Mouse (Mus musculus) left cerebral cortex, adult 18-20 months (tissue): ENCODE data around the gene Rtl3. TPM values are rescaled to one million over a fixed set of nuclear protein-coding genes. Genes with fewer than 3 reads are reported as not detected.
A peak's percentile ranks its signal among the peaks of the same experiment; 100 is the strongest.

Experiments
- DNase-seq, 2 experiments: peaks; one replicate each; pipeline ENCODE4 v3.0.0; 2021 to 2022; ENCODE audit warnings: low spot score in 2 of 2, mixed read lengths in 1 of 2
- long read RNA-seq, 2 experiments: library from polyadenylated mRNA; stranded (forward); transcript quantifications; one replicate each; pipeline ENCODE4 v2.0.0; 2021
- total RNA-seq, 2 experiments: library from RNA; stranded (reverse); gene quantifications; 2 replicates each; pipeline ENCODE4 v1.2.3; 2021

The Rtl3 gene
- total RNA-seq = not detected
- long read RNA-seq, experiment 1 = 0 reads
- long read RNA-seq, experiment 2 = 0 reads

DNA sequence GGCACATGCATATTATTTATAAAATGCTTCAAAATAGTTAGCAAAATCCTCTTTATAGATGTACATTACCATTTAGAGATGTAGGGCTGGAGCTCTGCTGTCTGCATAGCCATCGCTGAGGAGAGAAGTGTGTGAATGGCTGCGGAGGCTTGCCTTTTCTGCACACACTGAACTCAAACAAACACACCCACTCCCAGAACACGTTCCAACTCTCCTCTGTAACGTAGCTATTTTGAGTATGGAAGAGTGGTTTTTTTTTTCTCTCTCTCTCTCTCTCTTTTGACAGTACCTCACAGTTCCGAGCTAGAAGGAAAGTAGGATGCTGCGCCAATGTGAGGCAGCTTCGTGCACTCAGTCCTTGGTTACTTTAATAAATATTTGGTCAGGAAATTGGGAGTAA, at the start of gene Rtl3:
Gene Rtl3, minus strand, starts transcription at position 236 of the 400 bp plus-strand sequence.
- DNase-seq = peak; percentile 15 to 38

DNA sequence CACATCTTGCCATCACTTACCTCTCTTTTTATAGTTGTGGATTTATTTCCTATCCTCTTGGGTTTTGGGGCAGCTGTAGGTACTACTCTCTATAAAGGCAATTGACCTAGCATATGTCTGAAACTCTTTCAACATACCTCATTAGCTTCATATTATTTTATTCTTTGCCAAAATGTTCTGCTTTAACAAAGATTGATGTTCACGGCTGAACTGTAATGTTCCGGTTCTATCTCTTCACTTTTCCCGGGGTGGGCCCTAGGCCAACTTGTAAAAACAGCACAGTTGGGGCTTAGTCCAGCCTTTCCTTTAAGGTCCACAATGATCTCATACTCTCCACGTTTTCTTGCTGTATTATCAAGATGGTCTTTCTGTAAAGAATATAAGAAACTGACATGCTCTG, 31.9 kb upstream of the Rtl3 start:
- DNase-seq = no peak

DNA sequence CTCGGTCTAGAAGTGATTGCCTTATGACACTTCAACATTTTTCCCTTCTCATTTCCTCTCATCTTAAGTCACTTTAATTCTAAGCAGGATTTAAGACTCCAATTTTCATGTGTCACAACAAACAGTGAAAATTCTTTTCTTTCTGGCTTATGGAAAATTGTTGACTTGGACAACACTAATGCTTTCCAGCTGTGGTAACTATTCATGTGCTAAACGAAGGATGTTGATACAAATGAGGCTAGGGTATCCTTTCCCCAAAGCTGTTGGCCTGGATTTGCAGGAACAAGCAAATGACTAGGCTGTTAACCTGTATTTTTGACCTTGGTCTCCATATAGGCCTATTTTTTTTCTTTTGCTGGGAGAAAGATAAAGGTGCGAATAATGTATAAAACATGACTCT, 31.4 kb upstream of the Rtl3 start:
- no peak for DNase-seq

GRCm38 (mm10) chrX:106871426-106871825, 31.0 kb upstream of the Rtl3 start:
- DNase-seq = no peak

DNA sequence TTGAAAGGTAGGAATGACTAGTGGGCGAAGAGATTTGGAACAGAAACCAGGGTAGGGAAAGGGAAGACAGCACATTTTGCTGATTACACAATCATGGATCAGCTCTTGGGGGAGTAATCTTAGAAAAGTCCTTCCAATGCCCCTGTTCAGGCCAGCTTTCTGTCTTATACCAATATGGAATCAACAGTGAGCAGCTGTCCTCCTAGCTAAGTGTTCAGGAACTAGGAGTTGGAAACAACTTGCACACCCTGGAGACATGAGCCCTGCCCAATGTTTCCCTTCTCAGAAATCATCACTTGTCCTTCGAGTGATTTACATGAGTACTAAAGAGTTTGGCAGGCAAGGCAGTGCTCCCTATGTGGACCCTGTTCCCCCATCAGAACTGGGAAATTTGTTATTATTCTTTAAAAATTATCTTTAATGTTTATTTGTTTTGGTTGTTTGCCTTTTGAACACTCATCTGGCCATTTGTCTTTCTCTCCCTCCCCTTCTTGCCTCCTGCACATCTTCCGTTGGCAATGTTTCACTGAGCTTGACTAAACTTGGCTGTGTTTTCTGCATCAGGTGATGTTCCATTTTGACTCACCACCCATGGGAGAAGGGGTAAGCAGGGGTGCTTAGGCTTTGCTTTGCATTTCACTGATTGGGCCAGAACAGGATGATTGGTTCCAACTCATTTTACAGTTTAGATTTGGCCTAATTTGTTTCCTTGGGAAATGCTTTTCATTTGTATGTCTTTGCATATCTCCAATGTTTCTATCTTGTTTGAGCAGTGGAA, 13.3 kb upstream of the Rtl3 start:
- DNase-seq = no peak

DNA sequence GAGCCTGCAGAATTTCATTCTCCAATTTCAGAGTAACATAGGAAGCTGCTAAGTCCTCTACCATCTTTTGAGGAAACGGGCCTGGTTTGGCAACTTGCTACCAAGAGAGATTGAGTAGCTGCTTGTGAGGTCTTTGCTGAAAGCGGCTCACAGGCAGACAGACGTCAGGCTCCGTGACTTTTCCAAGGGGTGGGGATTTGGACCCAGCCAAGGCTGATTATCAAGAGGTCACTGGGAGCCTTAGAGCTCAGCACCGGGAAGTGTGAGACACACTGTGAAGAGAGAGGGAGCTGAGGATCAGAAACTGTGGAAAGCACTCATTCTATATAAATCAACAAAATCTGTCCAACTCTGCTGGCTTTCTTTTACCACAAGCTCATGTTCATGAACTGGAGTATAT, 853 bp downstream of the Rtl3 start:
- DNase-seq = no peak

DNA sequence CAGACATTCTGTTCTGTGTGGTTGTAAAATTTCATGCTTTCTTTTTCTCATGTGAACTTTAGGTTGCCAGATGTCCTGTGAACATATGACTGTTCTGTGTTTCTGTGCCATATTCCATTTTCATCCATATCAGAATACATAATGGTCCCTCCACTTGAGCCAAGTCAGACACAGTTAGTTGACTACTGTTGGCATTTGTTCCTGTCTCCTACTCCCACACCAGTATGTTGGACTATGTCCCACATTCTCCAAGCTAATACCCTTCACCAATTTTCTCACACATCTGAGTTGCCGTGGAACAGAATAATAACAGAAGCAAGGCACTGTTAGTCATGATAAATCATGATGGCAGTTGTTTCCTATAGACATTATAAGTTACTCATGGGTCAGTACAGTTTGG, 9.9 kb downstream of the Rtl3 start:
- no peak for DNase-seq

DNA sequence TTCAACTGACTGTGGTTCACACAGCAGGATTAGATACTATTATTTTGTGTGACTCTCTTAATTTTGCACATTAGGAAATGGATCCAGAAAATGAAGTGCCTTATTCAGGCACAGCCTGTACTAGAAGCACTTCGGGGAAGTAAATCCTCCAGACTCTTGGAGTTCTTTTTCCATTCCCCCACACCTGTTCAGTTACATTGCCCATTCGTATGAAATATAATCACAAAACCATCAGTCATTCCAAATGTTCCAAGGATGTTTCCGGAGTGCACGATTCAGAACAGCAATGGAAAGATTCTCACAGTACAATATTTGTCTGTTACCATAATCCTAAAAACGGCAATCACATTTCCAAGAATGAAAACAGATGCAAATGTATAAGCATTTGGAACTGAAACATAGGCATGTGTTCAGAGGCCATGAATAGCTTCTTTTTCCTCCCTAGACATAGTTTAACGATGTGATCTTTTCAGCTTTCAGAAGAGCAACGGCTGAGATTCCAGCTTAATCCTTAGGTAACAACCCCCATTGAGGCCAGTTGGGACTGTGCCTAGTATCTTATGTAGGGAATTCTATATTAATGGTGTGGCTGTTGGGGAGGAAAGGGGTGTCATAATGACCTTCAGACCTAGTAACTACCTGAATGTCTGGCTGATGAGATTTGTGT, 30.8 kb downstream of the Rtl3 start:
- DNase-seq = no peak

- no peak for DNase-seq
Observed at GRCm38 (mm10) chrX:106804387-106804786, 36.1 kb downstream of the Rtl3 start.

GRCm38 (mm10) chrX:106794686-106795085, 45.8 kb downstream of the Rtl3 start:
- no peak for DNase-seq

Other genes with a start within 250 kb of the Rtl3 start
- gene Cysltr1, start 237.0 kb downstream of the Rtl3 start, total RNA-seq = under 1 TPM; 0.59 to 0.79 TPM
- gene Lpar4, start 80.0 kb upstream of the Rtl3 start, total RNA-seq = under 1 TPM; 0.73 to 0.84 TPM
- not detected for gene P2ry10, start 247.8 kb upstream of the Rtl3 start, total RNA-seq